Mouse (Mus musculus) heart, embryonic 12.5 days (tissue): ENCODE measurements at regions not wholly inside any gene's neighbourhood (a gene's known extent, or its start where the extent isn't known, plus 50 kb on each side); places are given as distances from the start of the nearest gene placed in this dataset.

Source experiments
- ATAC-seq: fragments of 200-750 bp; cut with Nextera tagmentation; 2 replicates; pipeline ENCODE4 v1.8.0; 2017; ENCODE audit warnings: moderate TSS enrichment, moderate library complexity; ENCODE audit not compliant: insufficient number of reproducible peaks, low FRiP score
- H3K27ac ChIP-seq: fragments of 300-500 bp; sonication (generic); 2 replicates; pipeline ENCODE4 v1.5.1; 2016; ENCODE audit warnings: mild to moderate bottlenecking, moderate library complexity; ENCODE audit not compliant: poor library complexity, severe bottlenecking
- H3K27me3 ChIP-seq: fragments of 300-500 bp; sonication (generic); replicated peaks from 2 replicates; pipeline ENCODE4 v1.6.1; 2016; ENCODE audit warnings: mild to moderate bottlenecking, moderate library complexity
- H3K36me3 ChIP-seq: fragments of 300-500 bp; sonication (generic); 2 replicates; pipeline ENCODE4 v1.6.1; 2016; ENCODE audit warnings: mild to moderate bottlenecking, moderate library complexity
- H3K4me1 ChIP-seq: fragments of 300-500 bp; sonication (generic); replicated peaks from 2 replicates; pipeline ENCODE4 v1.6.1; 2016; ENCODE audit warnings: mild to moderate bottlenecking
- H3K4me2 ChIP-seq: fragments of 300-500 bp; sonication (generic); 2 replicates; pipeline ENCODE4 v1.6.1; 2016; ENCODE audit warnings: mild to moderate bottlenecking, moderate library complexity
- H3K4me3 ChIP-seq: fragments of 300-500 bp; sonication (generic); 2 replicates; pipeline ENCODE4 v1.5.1; 2016; ENCODE audit warnings: mild to moderate bottlenecking
- H3K9ac ChIP-seq: fragments of 300-500 bp; sonication (generic); 2 replicates; pipeline ENCODE4 v1.6.1; 2016; ENCODE audit warnings: mild to moderate bottlenecking, moderate library complexity
- H3K9me3 ChIP-seq: fragments of 300-500 bp; sonication (generic); replicated peaks from 2 replicates; pipeline ENCODE4 v1.6.1; 2016; ENCODE audit warnings: mild to moderate bottlenecking, moderate library complexity
- WGBS: fragments of 180-500 bp; shearing (Covaris S2); methylation state at CpG from one replicate; pipeline ENCODE4 v1.1.7; 2016; 5-methylcytosine and 5-hydroxymethylcytosine counted together

DNA sequence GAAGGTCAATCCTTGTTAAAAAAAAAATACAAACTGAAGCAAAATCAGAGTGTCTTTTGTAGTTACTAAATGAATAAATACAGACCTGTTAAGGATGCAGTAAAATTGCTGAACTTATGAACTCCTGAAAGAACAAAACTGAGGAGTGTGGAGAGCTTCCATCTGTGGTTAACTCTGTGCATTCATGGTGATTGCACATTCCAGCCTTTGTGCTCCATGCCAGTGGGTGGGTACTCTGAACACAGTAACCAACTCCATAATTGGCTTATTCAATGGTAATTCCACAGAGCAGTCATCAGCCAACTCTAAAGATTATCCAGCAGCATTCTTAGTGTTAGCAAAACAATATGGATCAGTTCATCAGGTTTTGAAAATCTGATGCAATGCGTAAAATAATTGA lies 599.2 kb downstream of the Tns3 start:
- Histone ChIP-seq H3K27ac (no peak overlapping the region), H3K27me3 (no peaks in the 10 kb centered on the region), H3K4me3 (no peak overlapping the region), H3K9me3 (no peaks in the 10 kb centered on the region), H3K4me1 (no peaks in the 10 kb centered on the region), H3K4me2 (no peak overlapping the region), H3K36me3 (no peaks in the 10 kb centered on the region), H3K9ac (no peak overlapping the region)
- 94% methylated on average over 1 of the region's 1 CpGs for WGBS
- no peak for ATAC-seq

DNA sequence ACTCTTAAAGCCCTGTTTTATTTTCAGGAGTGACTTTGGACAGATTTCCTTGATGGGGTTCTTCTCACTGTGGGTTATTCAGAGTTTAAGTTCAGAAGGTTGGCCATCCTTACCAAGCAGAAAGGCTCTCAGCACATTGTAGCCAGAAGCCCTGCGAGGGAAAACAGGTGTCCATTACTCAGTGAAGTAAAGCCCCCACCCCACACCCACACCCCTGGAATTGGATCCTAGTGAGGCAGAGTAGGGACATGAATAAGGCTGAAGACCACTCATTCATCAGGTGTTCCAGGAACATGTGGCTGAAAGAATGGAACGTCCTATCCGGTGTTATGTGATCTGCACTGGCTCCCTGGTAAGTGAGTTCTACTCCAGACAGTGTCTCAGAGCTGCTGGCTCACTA lies 602.3 kb downstream of the Tns3 start:
- Histone ChIP-seq H3K9me3 (no peaks in the 10 kb centered on the region), H3K4me1 (no peaks in the 10 kb centered on the region), H3K4me2 (no peak overlapping the region), H3K9ac (no peak overlapping the region), H3K27ac (no peak overlapping the region), H3K4me3 (no peak overlapping the region), H3K27me3 (no peaks in the 10 kb centered on the region), H3K36me3 (no peaks in the 10 kb centered on the region)
- WGBS = 73% methylated on average over 3 of the region's 3 CpGs
- ATAC-seq = no peak

DNA sequence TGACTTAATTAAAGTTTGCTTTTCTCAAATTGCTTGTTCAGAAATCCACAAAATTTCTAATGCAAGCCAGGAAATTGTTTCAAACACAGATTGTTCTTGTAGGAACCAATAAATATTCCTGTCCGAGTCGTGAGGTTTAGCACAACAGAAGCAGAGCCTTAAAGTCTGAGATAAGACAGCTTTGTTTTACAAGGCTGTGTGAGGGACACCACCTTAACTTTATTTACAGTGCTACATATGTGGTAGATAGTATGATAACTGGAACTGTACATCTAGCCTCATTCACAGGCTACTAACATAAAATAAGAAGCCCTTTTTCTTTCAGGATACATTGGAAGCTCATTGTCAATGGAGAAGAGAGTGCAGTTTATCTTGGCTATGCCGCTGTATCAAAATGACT lies 602.8 kb downstream of the Tns3 start:
- no peaks in the 10 kb centered on the region for H3K9me3 ChIP-seq
- H3K36me3 ChIP-seq = no peaks in the 10 kb centered on the region
- no peak for ATAC-seq
- no peak overlapping the region for H3K9ac ChIP-seq
- H3K4me3 ChIP-seq = no peak overlapping the region
- no peak overlapping the region for H3K27ac ChIP-seq
- 62% methylated on average over 3 of the region's 3 CpGs for WGBS
- no peak overlapping the region for H3K4me2 ChIP-seq
- no peaks in the 10 kb centered on the region for H3K4me1 ChIP-seq
- no peaks in the 10 kb centered on the region for H3K27me3 ChIP-seq

DNA sequence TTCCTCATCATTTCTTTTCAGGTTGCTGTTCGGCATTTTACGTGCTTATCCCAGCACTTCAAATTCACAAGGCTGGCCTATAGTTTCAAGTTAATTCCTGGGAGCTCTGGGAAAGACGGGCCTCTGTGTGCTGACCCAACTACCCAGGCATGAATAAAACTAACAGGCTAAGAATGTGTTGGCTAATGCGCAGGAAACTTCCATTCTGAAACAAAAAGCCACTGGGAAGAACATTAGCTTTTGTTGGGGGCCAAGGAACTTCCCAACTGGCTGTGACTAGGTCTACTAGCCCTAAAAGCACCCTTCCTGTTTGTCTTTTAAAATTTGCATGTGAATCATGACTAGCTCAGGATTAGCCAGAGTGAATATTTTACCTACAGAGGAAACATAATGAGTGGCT lies 612.8 kb downstream of the Tns3 start:
- no peak overlapping the region for H3K9ac ChIP-seq
- H3K27me3 ChIP-seq = no peaks in the 10 kb centered on the region
- ATAC-seq = no peak
- no peaks in the 10 kb centered on the region for H3K9me3 ChIP-seq
- no peaks in the 10 kb centered on the region for H3K4me1 ChIP-seq
- no peak overlapping the region for H3K27ac ChIP-seq
- H3K4me3 ChIP-seq = no peak overlapping the region
- H3K4me2 ChIP-seq = no peak overlapping the region
- H3K36me3 ChIP-seq = no peaks in the 10 kb centered on the region
- WGBS = 45% methylated on average over 4 of the region's 4 CpGs

DNA sequence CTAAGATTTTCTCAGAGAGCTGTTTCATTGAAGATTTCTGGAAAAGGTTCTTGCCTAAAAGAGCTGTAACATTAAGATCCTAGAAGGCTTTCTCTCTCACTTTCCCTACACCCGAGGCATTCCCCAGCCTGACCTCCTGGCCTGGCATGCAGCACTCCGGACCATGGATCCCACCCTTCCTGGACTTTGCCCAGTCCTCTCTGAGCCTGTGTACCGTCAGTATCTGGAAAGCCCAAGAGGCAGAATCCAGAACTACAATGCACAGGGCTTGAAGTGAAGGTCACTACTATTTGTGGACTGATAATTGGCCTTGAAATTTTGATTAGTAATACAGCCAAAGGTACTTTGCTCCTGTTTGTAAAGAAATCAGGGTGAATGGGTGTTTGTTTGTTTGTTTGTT lies 619.2 kb downstream of the Tns3 start:
- 68% methylated on average over 3 of the region's 3 CpGs for WGBS
- Histone ChIP-seq H3K27ac (no peak overlapping the region), H3K9me3 (no peaks in the 10 kb centered on the region), H3K4me3 (no peak overlapping the region), H3K9ac (no peak overlapping the region), H3K4me1 (no peaks in the 10 kb centered on the region), H3K4me2 (no peak overlapping the region), H3K27me3 (no peaks in the 10 kb centered on the region), H3K36me3 (no peaks in the 10 kb centered on the region)
- no peak for ATAC-seq

DNA sequence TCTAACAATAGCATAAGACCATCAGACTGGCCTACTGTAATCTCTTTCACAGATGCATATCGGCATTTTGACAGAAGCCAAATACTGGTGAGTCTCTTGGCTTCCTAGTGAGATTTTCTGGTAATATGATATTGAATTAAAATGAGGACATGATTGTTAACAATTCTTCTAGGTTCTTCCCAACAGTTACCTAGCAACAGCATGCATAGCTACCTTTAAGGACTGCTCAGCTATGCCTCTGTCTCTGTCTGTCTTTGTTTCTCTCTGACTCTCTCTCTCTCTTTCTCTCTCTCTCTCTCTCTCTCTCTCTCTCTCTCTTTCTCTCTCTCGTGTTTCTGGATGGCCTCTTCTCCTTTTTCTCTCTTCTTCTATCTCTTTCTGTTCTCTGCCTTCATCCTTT lies 634.2 kb downstream of the Tns3 start:
- Histone ChIP-seq H3K36me3 (no peaks in the 10 kb centered on the region), H3K27ac (no peak overlapping the region), H3K4me3 (no peak overlapping the region), H3K9me3 (no peaks in the 10 kb centered on the region), H3K4me1 (no peaks in the 10 kb centered on the region), H3K4me2 (no peak overlapping the region), H3K9ac (no peak overlapping the region), H3K27me3 (no peaks in the 10 kb centered on the region)
- ATAC-seq = no peak
- WGBS = 54% methylated on average over 2 of the region's 2 CpGs

DNA sequence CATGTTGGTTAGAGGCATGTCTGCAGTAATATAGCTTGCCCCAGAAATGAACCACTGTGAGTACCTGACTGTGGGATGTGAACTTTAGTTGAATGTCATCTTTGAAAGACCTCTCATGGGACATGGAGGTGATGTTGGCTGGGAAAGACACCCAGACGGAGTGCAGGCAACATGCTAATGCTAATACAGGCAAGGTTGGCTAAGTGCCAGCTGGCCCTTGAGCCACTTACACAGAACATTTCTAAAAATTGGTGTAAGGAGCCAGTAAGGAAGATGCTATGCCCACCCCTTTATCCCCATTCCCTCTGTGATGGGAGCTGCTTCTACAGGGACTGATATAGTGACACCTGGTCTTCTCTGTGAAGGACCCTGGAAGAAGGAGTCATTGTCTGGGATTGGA lies 656.5 kb downstream of the Tns3 start:
- ATAC-seq = no peak

DNA sequence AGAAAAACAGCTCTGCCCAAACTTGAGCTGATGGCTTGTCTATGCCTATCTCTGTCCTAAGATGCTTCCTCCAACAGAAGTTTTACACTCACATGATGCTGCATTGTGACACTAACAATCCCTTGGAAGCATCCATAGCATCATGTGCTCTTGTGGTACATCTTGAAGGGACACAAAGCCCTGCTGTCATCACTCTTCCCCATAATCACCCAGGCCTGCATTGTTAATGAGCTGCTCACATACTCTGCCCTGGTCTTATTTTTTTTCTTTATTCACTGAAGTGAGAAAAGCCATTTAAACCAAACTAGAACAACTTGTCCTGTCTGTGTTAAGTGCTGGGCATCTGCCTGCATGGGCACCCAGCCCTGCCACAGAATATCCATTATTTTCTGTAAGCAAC lies 683.3 kb downstream of the Tns3 start:
- Histone ChIP-seq H3K4me2 (no peak overlapping the region), H3K4me1 (no peaks in the 10 kb centered on the region), H3K9ac (no peak overlapping the region), H3K4me3 (no peak overlapping the region), H3K27me3 (no peaks in the 10 kb centered on the region), H3K9me3 (no peaks in the 10 kb centered on the region; the same call in 1 of the 2 replicates), H3K36me3 (no peaks in the 10 kb centered on the region), H3K27ac (no peak overlapping the region)
- no peak for ATAC-seq

More for the DNA sequence above, 656.5 kb downstream of the Tns3 start:
- H3K4me3 ChIP-seq = no peak overlapping the region
- H3K36me3 ChIP-seq = no peaks in the 10 kb centered on the region
- 62% methylated on average over 1 of the region's 1 CpGs for WGBS
- H3K4me2 ChIP-seq = no peak overlapping the region
- H3K4me1 ChIP-seq = no peaks in the 10 kb centered on the region
- H3K27me3 ChIP-seq = no peaks in the 10 kb centered on the region
- H3K9me3 ChIP-seq = no peaks in the 10 kb centered on the region
- no peak overlapping the region for H3K27ac ChIP-seq
- no peak overlapping the region for H3K9ac ChIP-seq

DNA sequence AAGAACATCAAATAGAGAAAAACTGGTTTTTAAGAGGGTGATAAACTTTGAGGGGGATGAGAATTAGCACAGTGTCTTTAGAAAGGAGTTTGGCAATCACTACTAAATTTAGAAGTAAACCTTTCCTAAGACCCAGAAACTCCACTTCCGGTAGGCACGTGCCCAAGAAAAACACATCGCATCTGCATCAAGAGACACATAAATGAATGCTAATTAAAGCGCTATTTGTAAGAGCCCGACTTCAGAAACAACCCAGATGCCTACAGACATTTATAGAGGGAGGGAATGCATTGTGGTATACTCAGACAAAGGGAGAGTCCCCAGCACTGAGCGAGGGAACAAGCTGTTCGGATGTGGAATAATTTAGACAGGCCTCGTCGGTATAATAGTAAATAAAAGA lies 688.5 kb downstream of the Tns3 start:
- no peak overlapping the region for H3K27ac ChIP-seq
- ATAC-seq = no peak
- no peak overlapping the region for H3K4me3 ChIP-seq
- H3K9me3 ChIP-seq = no peaks in the 10 kb centered on the region
- no peaks in the 10 kb centered on the region for H3K36me3 ChIP-seq
- no peak overlapping the region for H3K4me2 ChIP-seq
- H3K27me3 ChIP-seq = no peaks in the 10 kb centered on the region
- no peaks in the 10 kb centered on the region for H3K4me1 ChIP-seq
- H3K9ac ChIP-seq = no peak overlapping the region
- 75% methylated on average over 9 of the region's 9 CpGs for WGBS

DNA sequence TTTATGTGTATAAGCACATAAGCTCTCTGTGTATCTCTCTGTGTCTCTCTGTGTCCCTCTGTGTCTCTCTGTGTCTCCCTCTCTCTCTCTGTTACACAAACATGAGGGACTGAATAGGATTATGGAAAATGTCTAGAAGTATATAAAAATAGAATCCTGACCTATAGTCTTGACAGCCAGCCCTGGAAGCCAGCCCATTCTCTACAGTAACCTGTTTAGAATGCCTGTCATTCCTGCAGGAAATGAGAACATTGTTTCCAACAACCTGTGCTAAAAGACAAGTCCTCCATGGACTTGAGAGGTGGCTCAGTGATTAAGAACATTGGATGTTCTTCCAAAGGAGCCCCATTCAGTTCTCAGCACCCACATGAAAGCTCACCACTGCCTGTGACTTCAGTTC lies 714.4 kb downstream of the Tns3 start:
- H3K9ac ChIP-seq = no peak overlapping the region
- H3K36me3 ChIP-seq = no peaks in the 10 kb centered on the region
- no peak overlapping the region for H3K27ac ChIP-seq
- H3K4me1 ChIP-seq = no peaks in the 10 kb centered on the region; the same call in 1 of the 2 replicates
- no peak overlapping the region for H3K4me2 ChIP-seq
- ATAC-seq = no peak
- H3K27me3 ChIP-seq = no peaks in the 10 kb centered on the region
- no peak overlapping the region for H3K4me3 ChIP-seq
- no peaks in the 10 kb centered on the region for H3K9me3 ChIP-seq

DNA sequence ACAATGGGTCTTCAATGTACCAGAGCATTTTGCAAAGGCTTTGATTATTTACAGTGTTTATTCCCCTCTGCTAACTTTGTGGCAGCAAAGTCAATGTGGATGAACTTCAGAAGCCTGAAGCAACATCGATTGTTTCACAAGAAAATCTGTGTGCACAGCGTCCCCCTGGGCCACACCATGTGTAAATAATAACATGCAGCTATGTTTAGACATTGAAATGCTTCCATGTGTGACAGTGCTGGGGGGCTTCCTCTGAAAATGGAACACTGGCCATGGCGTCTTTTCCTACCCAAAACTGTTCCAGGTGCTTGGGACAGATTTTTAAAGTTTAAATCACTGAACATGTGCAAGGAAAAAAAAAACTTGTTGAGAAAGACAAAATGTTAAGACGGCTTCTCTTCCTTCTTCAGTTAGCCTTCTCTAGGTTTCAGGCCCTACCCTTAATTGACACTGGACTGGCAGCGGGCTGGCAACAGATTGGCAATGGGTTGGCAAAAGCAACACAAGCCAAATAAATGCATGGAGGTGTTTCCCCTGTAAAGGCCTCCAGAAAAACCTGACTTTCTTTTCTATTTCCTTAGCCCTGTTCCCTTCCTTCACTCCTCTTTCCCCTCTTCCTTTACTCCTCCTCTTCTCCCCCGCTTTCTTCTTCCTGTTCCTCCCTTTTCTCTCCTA lies 715.0 kb downstream of the Tns3 start:
- WGBS = 73% methylated on average over 6 of the region's 6 CpGs
- Histone ChIP-seq H3K4me3 (no peak overlapping the region), H3K9me3 (no peaks in the 10 kb centered on the region), H3K36me3 (no peaks in the 10 kb centered on the region), H3K27me3 (no peaks in the 10 kb centered on the region), H3K4me1 (no peaks in the 10 kb centered on the region; the same call in 1 of the 2 replicates), H3K9ac (no peak overlapping the region), H3K27ac (no peak overlapping the region), H3K4me2 (no peak overlapping the region)
- ATAC-seq = no peak

DNA sequence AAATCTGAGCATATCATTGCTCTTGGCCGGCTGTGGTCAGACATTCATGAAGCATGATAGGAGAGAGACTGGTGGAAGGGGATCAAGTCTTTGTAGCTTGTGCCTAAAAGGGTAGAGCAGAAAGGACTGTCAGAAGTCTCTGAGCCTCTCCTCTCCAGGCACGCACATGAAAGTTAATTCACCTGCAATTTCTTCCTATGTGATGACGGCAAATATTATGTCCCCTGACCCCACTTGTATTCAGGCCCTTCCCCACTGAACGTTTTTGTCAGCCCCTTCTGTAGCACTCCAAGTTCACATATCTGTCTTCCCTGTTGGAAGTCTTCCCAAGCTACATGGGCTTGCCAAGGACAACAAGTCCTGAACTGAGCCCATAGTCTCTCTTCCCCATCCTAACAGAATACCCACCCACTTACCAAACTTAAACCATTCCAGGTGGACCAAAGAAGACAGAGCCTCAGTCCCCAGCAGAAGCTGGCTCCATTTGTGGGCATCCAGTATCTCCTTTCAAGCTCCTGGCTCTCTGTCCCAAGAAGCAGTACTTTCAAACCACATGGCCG lies 719.3 kb downstream of the Tns3 start:
- H3K4me2 ChIP-seq = no peak overlapping the region
- ATAC-seq = no peak
- H3K36me3 ChIP-seq = no peaks in the 10 kb centered on the region
- no peak overlapping the region for H3K4me3 ChIP-seq
- H3K27me3 ChIP-seq = no peaks in the 10 kb centered on the region
- H3K27ac ChIP-seq = no peak overlapping the region
- no peaks in the 10 kb centered on the region; the same call in 1 of the 2 replicates for H3K4me1 ChIP-seq
- WGBS = 68% methylated on average over 5 of the region's 5 CpGs
- no peak overlapping the region for H3K9ac ChIP-seq
- no peaks in the 10 kb centered on the region for H3K9me3 ChIP-seq
